Mouse (Mus musculus) myocyte (in vitro differentiated cells): ENCODE measurements around the gene Wdpcp. TPM values are rescaled to one million over a fixed set of nuclear protein-coding genes. Genes with fewer than 3 reads are reported as not detected.

Experiments
- H3K27me3 ChIP-seq: one replicate; pipeline ENCODE4 v1.6.1; 2011; ENCODE audit not compliant: control insufficient read depth, insufficient read depth, insufficient read length
- H3K36me3 ChIP-seq: one replicate; pipeline ENCODE4 v1.6.1; 2011; ENCODE audit not compliant: control insufficient read depth, insufficient read depth
- H3K4me2 ChIP-seq: one replicate; pipeline ENCODE4 v1.6.1; 2011; ENCODE audit warnings: low read depth, control low read depth
- H3K4me3 ChIP-seq: one replicate; pipeline ENCODE4 v1.5.1; 2011; ENCODE audit warnings: mild to moderate bottlenecking, control low read depth, moderate library complexity
- H3K79me2 ChIP-seq: one replicate; pipeline ENCODE4 v1.6.1; 2011; ENCODE audit not compliant: control insufficient read depth, insufficient read depth
- H3ac ChIP-seq: one replicate; pipeline ENCODE4 v1.6.1; 2011; ENCODE audit not compliant: control insufficient read depth, insufficient read length
- CEBPB ChIP-seq: IDR thresholded peaks from 2 replicates; pipeline ENCODE4 v1.6.1; 2011; ENCODE audit warnings: mild to moderate bottlenecking, moderate library complexity; ENCODE audit not compliant: poor library complexity, insufficient read depth, severe bottlenecking
- E2F4 ChIP-seq: IDR thresholded peaks from one replicate; pipeline ENCODE4 v1.6.1; 2011; ENCODE audit warnings: mild to moderate bottlenecking, control low read depth, moderate library complexity; ENCODE audit not compliant: insufficient read depth
- MAX ChIP-seq: IDR thresholded peaks from one replicate; pipeline ENCODE4 v1.6.1; 2011; ENCODE audit warnings: low read depth, mild to moderate bottlenecking, control low read depth
- MYOD1 ChIP-seq, 3 experiments: IDR thresholded peaks; one replicate each; pipeline ENCODE4 v1.6.1; 2011; ENCODE audit warnings: control low read depth in 2 of 3, low read depth in 2 of 3, mild to moderate bottlenecking in 2 of 3, moderate library complexity in 1 of 3; ENCODE audit not compliant: insufficient read length in 2 of 3, control insufficient read depth in 1 of 3
- MYOG ChIP-seq, 3 experiments: IDR thresholded peaks; one replicate each; pipeline ENCODE4 v1.6.1; 2011; ENCODE audit warnings: control low read depth in 2 of 3, low read depth in 2 of 3, mild to moderate bottlenecking in 2 of 3; ENCODE audit not compliant: insufficient read length in 2 of 3, control insufficient read depth in 1 of 3, insufficient read depth in 1 of 3
- POLR2A ChIP-seq: IDR thresholded peaks from one replicate; pipeline ENCODE4 v1.6.1; 2011; ENCODE audit warnings: low read depth, mild to moderate bottlenecking, control low read depth, moderate library complexity; ENCODE audit not compliant: insufficient read length
- POLR2AphosphoS2 ChIP-seq: IDR thresholded peaks from one replicate; pipeline ENCODE4 v1.6.1; 2011; ENCODE audit warnings: low read depth, control low read depth; ENCODE audit not compliant: insufficient read length
- REST ChIP-seq: IDR thresholded peaks from one replicate; pipeline ENCODE4 v1.6.1; 2011; ENCODE audit warnings: mild to moderate bottlenecking, control low read depth, moderate library complexity; ENCODE audit not compliant: insufficient read depth, insufficient read length
- SRF ChIP-seq: IDR thresholded peaks from one replicate; pipeline ENCODE4 v1.6.1; 2011; ENCODE audit warnings: low read depth; ENCODE audit not compliant: control insufficient read depth, insufficient read length
- TCF12 ChIP-seq: IDR thresholded peaks from one replicate; pipeline ENCODE4 v1.6.1; 2011; ENCODE audit warnings: mild to moderate bottlenecking, control low read depth; ENCODE audit not compliant: poor library complexity, insufficient read depth, severe bottlenecking
- TCF3 ChIP-seq: IDR thresholded peaks from one replicate; pipeline ENCODE4 v1.6.1; 2011; ENCODE audit warnings: low read depth, control low read depth; ENCODE audit not compliant: insufficient read length
- USF1 ChIP-seq: IDR thresholded peaks from one replicate; pipeline ENCODE4 v1.6.1; 2011; ENCODE audit warnings: low read depth, mild to moderate bottlenecking, control low read depth, moderate library complexity
- polyA plus RNA-seq: library from polyadenylated mRNA; unstranded; fragments of >200 nt; fragmentation: generic; extraction: Trizol; gene quantifications from one replicate; pipeline ENCODE4 v1.2.1, GENCODE M21; 2012; ENCODE audit warnings: missing spikeins

The Wdpcp gene
- polyA plus RNA-seq, 1 experiment, result 5.2 TPM

DNA sequence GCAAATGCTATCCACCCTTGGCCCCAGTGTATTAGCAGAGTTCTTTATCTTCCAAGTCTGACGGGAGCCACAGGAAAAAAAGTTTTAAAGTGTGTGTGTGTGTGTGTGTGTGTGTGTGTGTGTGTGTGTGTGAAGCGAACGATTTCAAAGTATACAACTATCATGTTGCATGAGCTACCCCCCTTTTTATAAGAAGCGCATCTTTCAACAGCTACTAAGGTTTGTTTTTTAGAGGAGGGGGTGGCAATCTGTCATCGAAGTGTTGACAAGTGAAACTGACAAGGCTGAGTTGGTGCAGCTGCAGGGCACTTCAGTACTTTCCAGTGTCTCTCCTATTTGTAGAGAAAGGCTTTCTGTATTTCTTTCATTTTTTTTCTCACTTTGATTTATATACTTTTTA lies 66.3 kb downstream of the Wdpcp start:
- no peak overlapping the region for H3K4me3 ChIP-seq
- H3K4me2 ChIP-seq, result no peak overlapping the region
- no peaks in the 10 kb centered on the region for H3K79me2 ChIP-seq
- no peak overlapping the region for H3ac ChIP-seq
- no peaks in the 10 kb centered on the region for H3K36me3 ChIP-seq
- no peak for TF ChIP-seq TCF3
- no peak for TF ChIP-seq SRF
- TF ChIP-seq MYOD1 (IDR thresholded peaks at IDR 0.05; ENCODE audit: control insufficient read depth in 1 of 3, insufficient read length in 2 of 3, low read depth in 2 of 3), result no peak
- no peak for TF ChIP-seq TCF12
- no peak for TF ChIP-seq POLR2A
- TF ChIP-seq MYOG (IDR thresholded peaks at IDR 0.05; ENCODE audit: control insufficient read depth in 1 of 3, insufficient read depth in 1 of 3, insufficient read length in 2 of 3, low read depth in 2 of 3), result no peak
- no peak for TF ChIP-seq E2F4
- no peak for TF ChIP-seq CEBPB
- no peak for TF ChIP-seq USF1
- TF ChIP-seq MAX, result no peak
- no peak for TF ChIP-seq REST
- no peak for TF ChIP-seq POLR2AphosphoS2
- no peaks in the 10 kb centered on the region for H3K27me3 ChIP-seq

DNA sequence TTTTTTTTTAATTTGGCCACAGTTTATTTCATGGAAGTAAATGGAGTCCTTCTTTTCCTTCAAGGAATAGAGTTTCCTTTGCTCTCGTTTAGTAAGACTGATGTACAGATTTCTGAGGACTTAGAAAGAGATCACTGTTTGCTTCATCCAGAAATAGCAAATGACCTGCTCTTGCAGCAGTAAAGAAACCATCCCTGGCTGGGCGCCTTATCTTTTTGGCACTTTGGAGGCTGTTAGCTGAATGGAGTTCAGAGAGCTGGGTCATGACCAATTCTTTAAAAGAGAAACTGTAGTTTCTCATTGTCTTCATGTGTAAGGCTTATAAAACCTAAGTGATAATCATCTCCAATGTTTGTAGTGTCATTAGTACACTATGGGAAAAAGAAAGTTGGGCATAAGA lies 67.5 kb downstream of the Wdpcp start:
- no peak for TF ChIP-seq POLR2AphosphoS2
- TF ChIP-seq CEBPB, result no peak
- no peak for TF ChIP-seq POLR2A
- TF ChIP-seq MYOG (IDR thresholded peaks at IDR 0.05; ENCODE audit: control insufficient read depth in 1 of 3, insufficient read depth in 1 of 3, insufficient read length in 2 of 3, low read depth in 2 of 3), result no peak
- no peak for TF ChIP-seq MAX
- no peak for TF ChIP-seq TCF3
- no peak for TF ChIP-seq SRF
- TF ChIP-seq REST, result no peak
- no peak for TF ChIP-seq E2F4
- TF ChIP-seq TCF12, result no peak
- TF ChIP-seq USF1, result no peak
- no peak for TF ChIP-seq MYOD1 (IDR thresholded peaks at IDR 0.05; ENCODE audit: control insufficient read depth in 1 of 3, insufficient read length in 2 of 3, low read depth in 2 of 3)
- H3K27me3 ChIP-seq, result no peaks in the 10 kb centered on the region

DNA sequence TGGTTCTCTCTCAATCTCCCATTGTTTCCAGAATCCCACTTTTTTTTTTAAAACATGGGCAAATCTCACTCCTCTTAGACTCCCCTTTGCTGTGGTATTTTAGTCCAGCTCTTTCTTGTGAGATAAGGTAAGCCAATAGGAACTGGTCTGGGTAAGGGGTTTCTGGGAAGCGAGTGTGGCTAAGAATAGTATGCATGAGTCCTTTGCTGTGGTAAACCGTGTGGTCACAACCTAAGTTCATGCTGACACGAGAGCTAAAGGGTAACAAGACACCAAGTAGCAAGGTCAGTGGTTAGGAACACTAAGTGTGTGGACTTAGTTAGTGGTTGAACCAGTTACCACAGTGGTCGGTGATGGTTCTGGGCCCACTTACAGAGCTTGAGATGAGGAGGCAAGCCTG lies 72.2 kb downstream of the Wdpcp start:
- H3K4me2 ChIP-seq, result no peak overlapping the region
- H3K27me3 ChIP-seq, result no peaks in the 10 kb centered on the region
- H3K4me3 ChIP-seq, result no peak overlapping the region
- TF ChIP-seq MAX (no peak), MYOD1 (IDR thresholded peaks at IDR 0.05; ENCODE audit: control insufficient read depth in 1 of 3, insufficient read length in 2 of 3, low read depth in 2 of 3) (no peak), POLR2A (no peak), TCF12 (no peak), POLR2AphosphoS2 (no peak), MYOG (IDR thresholded peaks at IDR 0.05; ENCODE audit: control insufficient read depth in 1 of 3, insufficient read depth in 1 of 3, insufficient read length in 2 of 3, low read depth in 2 of 3) (no peak), E2F4 (no peak), TCF3 (no peak), CEBPB (no peak), SRF (no peak), REST (no peak), USF1 (no peak)
- no peak overlapping the region for H3ac ChIP-seq
- no peaks in the 10 kb centered on the region for H3K79me2 ChIP-seq
- no peaks in the 10 kb centered on the region for H3K36me3 ChIP-seq

More for the DNA sequence above, 67.5 kb downstream of the Wdpcp start:
- Histone ChIP-seq H3K79me2 (no peaks in the 10 kb centered on the region), H3K4me3 (no peak overlapping the region), H3K36me3 (no peaks in the 10 kb centered on the region), H3K4me2 (no peak overlapping the region), H3ac (no peak overlapping the region)

DNA sequence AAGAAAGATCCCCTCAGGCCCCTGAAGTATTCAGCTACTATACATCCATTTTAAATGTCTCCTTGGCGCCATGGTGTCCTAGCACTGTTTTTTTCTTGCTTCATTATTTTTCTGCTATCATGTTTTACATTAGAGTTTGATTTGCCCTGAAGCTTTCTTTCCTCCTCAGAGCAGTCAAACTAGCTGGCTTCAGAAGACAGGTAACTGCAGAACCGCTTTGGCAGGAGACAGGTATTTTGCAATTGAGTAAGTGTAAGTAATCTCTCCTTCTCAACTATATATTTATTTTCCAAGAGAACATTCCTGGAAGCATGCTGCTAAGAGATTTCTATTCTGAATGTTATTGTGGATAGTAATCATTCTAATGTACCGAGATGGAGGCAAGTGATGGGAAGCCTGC lies 74.1 kb downstream of the Wdpcp start:
- Histone ChIP-seq H3K27me3 (no peaks in the 10 kb centered on the region), H3K79me2 (no peaks in the 10 kb centered on the region), H3K4me2 (no peak overlapping the region), H3K36me3 (no peaks in the 10 kb centered on the region), H3ac (no peak overlapping the region), H3K4me3 (no peak overlapping the region)
- TF ChIP-seq TCF3, result no peak
- no peak for TF ChIP-seq REST
- no peak for TF ChIP-seq MYOD1 (IDR thresholded peaks at IDR 0.05; ENCODE audit: control insufficient read depth in 1 of 3, insufficient read length in 2 of 3, low read depth in 2 of 3)
- no peak for TF ChIP-seq CEBPB
- no peak for TF ChIP-seq POLR2AphosphoS2
- no peak for TF ChIP-seq MAX
- no peak for TF ChIP-seq MYOG (IDR thresholded peaks at IDR 0.05; ENCODE audit: control insufficient read depth in 1 of 3, insufficient read depth in 1 of 3, insufficient read length in 2 of 3, low read depth in 2 of 3)
- TF ChIP-seq POLR2A, result no peak
- TF ChIP-seq TCF12, result no peak
- no peak for TF ChIP-seq E2F4
- no peak for TF ChIP-seq SRF
- TF ChIP-seq USF1, result no peak
